Mouse (Mus musculus) midbrain, embryonic 11.5 days (tissue): ENCODE results near the gene Def6. TPM values are rescaled to one million over a fixed set of nuclear protein-coding genes. Genes with fewer than 3 reads are reported as not detected.

Source experiments
- ATAC-seq: fragments of 200-750 bp; cut with Nextera tagmentation; 2 replicates; pipeline ENCODE4 v1.8.0; 2017; ENCODE audit warnings: moderate TSS enrichment, moderate library complexity; ENCODE audit not compliant: low FRiP score
- DNase-seq: peaks from one replicate; pipeline ENCODE4 v3.0.0; 2015; ENCODE audit warnings: low spot score; ENCODE audit errors: missing footprints
- H3K27ac ChIP-seq: fragments of 300-500 bp; sonication (generic); 2 replicates; pipeline ENCODE4 v1.5.1; 2014; ENCODE audit warnings: low read depth, low read length
- H3K27me3 ChIP-seq: fragments of 300-500 bp; sonication (generic); 2 replicates; pipeline ENCODE4 v1.6.1; 2014; ENCODE audit warnings: mild to moderate bottlenecking, low read length, moderate library complexity, mixed read lengths; ENCODE audit not compliant: control insufficient read depth, insufficient read depth
- H3K36me3 ChIP-seq: fragments of 300-500 bp; sonication (generic); 2 replicates; pipeline ENCODE4 v1.6.1; 2014; ENCODE audit warnings: mild to moderate bottlenecking, low read length, moderate library complexity, mixed read lengths; ENCODE audit not compliant: control insufficient read depth, insufficient read depth
- H3K4me1 ChIP-seq: fragments of 300-500 bp; sonication (generic); 2 replicates; pipeline ENCODE4 v1.6.1; 2014; ENCODE audit warnings: low read length; ENCODE audit not compliant: control insufficient read depth, insufficient read depth
- H3K4me2 ChIP-seq: fragments of 300-500 bp; sonication (generic); 2 replicates; pipeline ENCODE4 v1.6.1; 2014; ENCODE audit warnings: mild to moderate bottlenecking, moderate library complexity
- H3K4me3 ChIP-seq: fragments of 300-500 bp; sonication (generic); 2 replicates; pipeline ENCODE4 v1.5.1; 2014; ENCODE audit warnings: low read depth, low read length
- H3K9ac ChIP-seq: fragments of 300-500 bp; sonication (generic); 2 replicates; pipeline ENCODE4 v1.6.1; 2014; ENCODE audit warnings: low read length
- H3K9me3 ChIP-seq: fragments of 300-500 bp; sonication (generic); 2 replicates; pipeline ENCODE4 v1.6.1; 2016; ENCODE audit warnings: low read length; ENCODE audit not compliant: control insufficient read depth
- WGBS: fragments of 180-500 bp; shearing (Covaris S2); extraction: QIAGEN DNeasy Blood & Tissue Kit; methylation state at CpG from one replicate; pipeline ENCODE4 v1.1.7; 2014; 5-methylcytosine and 5-hydroxymethylcytosine counted together
- polyA plus RNA-seq: library from polyadenylated mRNA; unstranded; fragments of >200 nt; fragmentation: Nextera tagmentation; extraction: Ambion mirVana; gene quantifications from 2 replicates; pipeline ENCODE4 v1.2.1, GENCODE M21; 2014

The Def6 gene
- polyA plus RNA-seq, 1 experiment from 2014 or later = 1.7 TPM

DNA sequence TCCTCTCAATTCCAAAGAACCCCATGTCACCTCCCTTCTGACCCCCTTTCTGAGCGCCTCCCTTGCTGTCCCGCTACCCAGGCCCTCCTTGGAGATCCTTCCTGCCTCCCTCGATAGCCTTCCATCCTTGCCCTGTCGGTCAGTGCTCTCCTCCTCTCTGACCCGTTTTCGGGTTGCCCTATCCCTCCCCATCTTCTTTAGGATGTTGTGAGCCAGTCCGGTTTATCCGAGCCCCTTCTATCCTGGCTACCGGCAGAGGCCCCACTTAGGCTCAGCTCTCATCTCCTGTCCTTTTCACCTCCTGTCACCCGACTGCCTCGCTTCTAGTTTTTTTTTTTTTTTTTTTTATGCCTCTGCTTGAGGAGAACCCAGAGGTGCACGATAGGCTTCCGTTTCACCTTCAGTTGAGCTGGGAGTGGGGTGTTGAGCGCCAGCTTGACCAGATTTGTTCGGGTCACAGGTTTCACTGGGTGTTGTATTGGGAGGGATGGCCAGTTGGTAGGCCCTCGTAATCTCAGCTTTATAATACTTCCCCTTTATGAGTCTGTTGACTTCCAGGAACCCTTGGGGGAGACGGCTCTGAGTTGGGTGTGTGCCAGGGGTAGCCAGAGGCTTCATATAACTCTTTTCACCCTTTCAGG lies 25.6 kb downstream of the Def6 start:
- Histone ChIP-seq H3K9ac (peak overlapping the region; percentile 79), H3K9me3 (no peaks in the 10 kb centered on the region), H3K27me3 (no peaks in the 10 kb centered on the region), H3K4me2 (peak overlapping the region; percentile 82), H3K27ac (no peak overlapping the region), H3K4me3 (peak overlapping the region; percentile 74), H3K4me1 (no peaks in the 10 kb centered on the region; the same call in 1 of the 2 replicates), H3K36me3 (no peaks in the 10 kb centered on the region)
- WGBS = 6% methylated on average over 17 of the region's 17 CpGs
- ATAC-seq = no peak
- DNase-seq = peak; percentile 93

DNA sequence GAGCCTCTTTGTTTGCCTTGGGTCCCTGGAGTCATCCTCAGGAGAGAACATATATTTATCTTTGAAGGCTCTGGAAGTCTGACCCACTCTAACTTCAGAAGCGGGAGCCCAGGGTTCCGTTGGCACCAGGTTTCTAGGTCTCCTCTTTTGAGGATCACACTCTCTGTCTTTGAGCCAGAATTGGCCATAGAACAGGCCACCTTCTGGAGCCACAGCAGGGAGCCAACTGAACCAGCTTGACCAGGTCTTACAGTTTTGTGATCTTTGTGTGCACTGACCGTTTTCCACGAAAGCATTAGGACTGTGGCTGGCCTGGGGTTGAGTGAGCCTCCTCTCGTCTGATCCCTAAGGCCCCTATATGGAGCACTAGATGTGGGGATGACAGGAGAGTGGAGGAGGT lies 27.1 kb downstream of the Def6 start:
- Histone ChIP-seq H3K27ac (no peak overlapping the region), H3K27me3 (no peaks in the 10 kb centered on the region), H3K4me1 (no peaks in the 10 kb centered on the region; the same call in 1 of the 2 replicates), H3K4me3 (no peak overlapping the region), H3K9me3 (no peaks in the 10 kb centered on the region), H3K4me2 (no peak overlapping the region), H3K36me3 (no peaks in the 10 kb centered on the region), H3K9ac (no peak overlapping the region)
- WGBS = 82% methylated on average over 5 of the region's 5 CpGs
- ATAC-seq = no peak
- DNase-seq = no peak

DNA sequence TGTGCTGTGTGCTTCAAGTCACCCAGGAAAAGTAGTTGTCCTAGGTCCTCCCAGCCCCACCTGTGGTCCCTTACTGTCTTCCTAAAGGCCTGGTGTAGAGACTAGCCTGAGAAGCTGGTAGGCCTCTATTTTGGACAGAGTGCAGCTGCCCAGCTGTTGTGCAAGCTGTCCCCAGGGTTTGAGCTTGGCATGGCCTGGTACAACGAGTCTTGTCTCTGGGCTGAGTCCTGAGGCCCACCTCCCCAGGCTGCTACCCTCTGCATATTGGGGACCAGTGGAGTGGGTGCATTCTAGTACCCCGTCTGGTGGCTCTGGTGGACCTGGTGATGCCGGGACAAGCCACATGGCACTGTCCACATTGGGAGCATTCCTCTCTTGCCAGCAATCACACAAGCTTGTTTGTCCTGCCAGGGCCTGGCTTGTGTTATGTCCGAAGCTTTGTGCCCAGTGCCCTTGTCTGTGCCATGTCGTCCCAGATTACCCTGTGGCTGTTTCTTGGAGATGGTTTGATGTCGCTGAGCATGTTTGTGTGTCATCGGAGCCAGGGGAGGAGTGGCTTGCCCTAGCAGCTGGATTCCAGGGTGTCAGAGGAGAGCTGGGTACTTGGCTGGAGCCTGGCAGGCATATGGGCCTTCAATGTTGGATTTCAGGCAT lies 28.5 kb downstream of the Def6 start:
- ATAC-seq (no peak), DNase-seq (no peak)
- H3K36me3 ChIP-seq = no peaks in the 10 kb centered on the region
- no peaks in the 10 kb centered on the region for H3K9me3 ChIP-seq
- H3K4me1 ChIP-seq = no peaks in the 10 kb centered on the region; the same call in 1 of the 2 replicates
- H3K27ac ChIP-seq = no peak overlapping the region
- H3K27me3 ChIP-seq = no peaks in the 10 kb centered on the region
- no peak overlapping the region for H3K9ac ChIP-seq
- no peak overlapping the region for H3K4me2 ChIP-seq
- 86% methylated on average over 7 of the region's 7 CpGs for WGBS
- no peak overlapping the region for H3K4me3 ChIP-seq

DNA sequence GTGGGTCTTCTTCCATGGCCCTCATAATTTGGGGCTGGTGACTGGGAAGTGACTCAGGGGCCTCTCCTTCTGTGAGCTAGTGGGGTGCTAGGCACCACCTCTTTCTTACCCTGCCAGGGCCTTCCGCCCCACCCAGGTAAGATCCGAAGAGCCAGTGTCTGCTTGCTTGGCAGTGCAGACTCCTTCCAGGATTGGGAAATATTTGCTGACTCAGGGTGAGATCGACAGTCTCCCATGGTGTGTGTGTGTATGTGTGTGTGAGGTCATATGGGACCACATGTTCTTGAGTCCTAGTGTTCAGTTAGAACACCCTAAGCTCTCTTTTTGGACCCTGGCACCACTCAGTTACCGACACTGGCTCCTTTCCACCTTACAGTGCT lies 29.0 kb downstream of the Def6 start:
- Histone ChIP-seq H3K9ac (no peak overlapping the region), H3K4me1 (no peaks in the 10 kb centered on the region; the same call in 1 of the 2 replicates), H3K27me3 (no peaks in the 10 kb centered on the region), H3K36me3 (no peaks in the 10 kb centered on the region), H3K4me3 (no peak overlapping the region), H3K4me2 (no peak overlapping the region), H3K27ac (no peak overlapping the region), H3K9me3 (no peaks in the 10 kb centered on the region)
- DNase-seq (no peak), ATAC-seq (no peak)
- WGBS = 86% methylated on average over 4 of the region's 4 CpGs

DNA sequence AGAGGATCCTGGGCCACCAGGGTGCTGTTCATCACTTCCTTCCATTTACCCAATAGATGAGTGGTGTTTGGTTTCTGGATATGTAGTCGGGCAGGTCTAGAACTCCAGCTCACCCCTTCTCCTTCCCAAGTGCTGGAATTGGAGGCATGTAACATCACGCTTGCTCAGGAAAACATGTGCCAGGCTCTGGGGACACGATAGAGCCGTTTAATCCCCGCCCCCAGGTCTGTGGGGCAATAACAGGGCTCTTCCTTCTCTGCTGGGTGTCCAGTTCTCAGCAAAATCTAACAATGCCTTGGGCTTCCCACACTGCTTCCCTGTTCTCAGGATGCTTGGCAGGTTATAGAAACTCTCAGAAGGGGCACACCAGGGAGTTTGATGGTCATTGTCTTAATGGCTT lies 29.8 kb downstream of the Def6 start:
- H3K27me3 ChIP-seq = no peaks in the 10 kb centered on the region

DNA sequence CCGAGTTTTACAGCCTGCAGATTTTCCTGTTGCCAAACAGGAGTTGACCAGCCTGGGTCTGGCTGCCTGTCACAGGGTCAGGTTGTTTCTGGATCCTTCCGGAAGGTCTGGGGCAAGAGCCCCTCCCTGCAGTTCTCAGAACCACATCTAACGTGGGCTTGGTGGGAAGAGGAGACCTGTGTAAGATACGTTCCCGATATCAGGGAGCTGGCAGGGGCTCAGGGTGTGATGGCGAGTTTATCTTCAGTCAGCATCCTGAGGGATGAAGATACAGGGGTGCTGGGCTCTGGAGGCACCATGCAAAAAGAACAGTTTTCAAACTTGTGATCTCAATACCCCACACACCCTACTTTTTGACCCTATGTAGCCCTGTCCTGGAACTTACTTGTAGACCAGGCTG lies 30.3 kb downstream of the Def6 start:
- Histone ChIP-seq H3K4me1 (no peaks in the 10 kb centered on the region; the same call in 1 of the 2 replicates), H3K4me2 (no peak overlapping the region), H3K27me3 (no peaks in the 10 kb centered on the region), H3K4me3 (no peak overlapping the region), H3K9ac (no peak overlapping the region), H3K27ac (no peak overlapping the region), H3K9me3 (no peaks in the 10 kb centered on the region), H3K36me3 (no peaks in the 10 kb centered on the region)
- DNase-seq = no peak
- 76% methylated on average over 6 of the region's 6 CpGs for WGBS
- ATAC-seq = no peak

More for the DNA sequence above, 29.8 kb downstream of the Def6 start:
- no peak for DNase-seq
- no peaks in the 10 kb centered on the region for H3K9me3 ChIP-seq
- H3K4me3 ChIP-seq = no peak overlapping the region
- no peak overlapping the region for H3K27ac ChIP-seq
- no peak for ATAC-seq
- no peaks in the 10 kb centered on the region; the same call in 1 of the 2 replicates for H3K4me1 ChIP-seq
- 63% methylated on average over 5 of the region's 5 CpGs for WGBS
- H3K36me3 ChIP-seq = no peaks in the 10 kb centered on the region
- H3K9ac ChIP-seq = no peak overlapping the region
- H3K4me2 ChIP-seq = no peak overlapping the region

DNA sequence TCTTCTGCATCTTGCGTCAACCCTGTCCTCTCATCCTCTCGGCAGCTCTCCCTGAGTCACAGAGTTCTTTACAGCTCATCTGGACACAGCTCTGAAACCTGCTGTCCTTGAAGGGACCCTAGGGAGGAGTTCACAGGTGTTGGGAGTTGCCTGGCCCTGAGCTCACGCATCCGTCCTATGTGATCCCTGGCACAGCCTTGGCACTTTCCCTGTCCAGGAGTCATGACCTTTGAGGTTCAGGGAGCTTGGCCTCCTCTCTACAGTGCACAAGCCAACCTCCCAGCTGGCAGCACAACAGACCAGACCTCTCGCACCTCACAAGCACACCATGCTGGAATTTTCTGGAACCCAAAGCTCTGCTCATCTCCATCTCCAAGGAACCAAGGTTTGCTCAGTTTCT lies 33.3 kb downstream of the Def6 start:
- DNase-seq = no peak
- no peak overlapping the region for H3K9ac ChIP-seq
- H3K36me3 ChIP-seq = no peaks in the 10 kb centered on the region

DNA sequence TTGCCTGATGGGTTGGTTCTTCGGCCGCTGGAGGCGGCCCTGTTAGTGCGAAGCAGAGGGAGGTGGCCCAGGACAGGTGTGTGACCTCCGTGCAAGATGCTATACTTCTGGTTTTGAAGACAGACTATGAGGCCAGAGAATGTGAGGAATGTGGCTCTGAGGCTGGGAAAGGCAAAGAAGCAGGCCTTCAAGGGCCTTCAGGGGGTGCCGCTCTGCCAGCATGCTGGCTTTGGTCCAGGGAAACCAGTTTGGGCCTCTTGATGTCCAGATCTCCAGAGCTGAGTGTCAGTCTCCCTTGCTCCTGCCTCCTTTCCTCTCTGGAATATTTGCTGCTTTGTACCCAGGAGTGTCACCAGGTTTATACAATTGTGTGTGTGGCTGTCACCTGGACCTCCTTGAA lies 34.7 kb downstream of the Def6 start:
- Histone ChIP-seq H3K27me3 (no peaks in the 10 kb centered on the region), H3K9me3 (no peaks in the 10 kb centered on the region), H3K27ac (no peak overlapping the region), H3K9ac (no peak overlapping the region), H3K4me2 (no peak overlapping the region), H3K4me3 (no peak overlapping the region), H3K4me1 (no peaks in the 10 kb centered on the region), H3K36me3 (no peaks in the 10 kb centered on the region)
- 85% methylated on average over 6 of the region's 6 CpGs for WGBS
- DNase-seq (no peak), ATAC-seq (no peak)

More for the DNA sequence above, 33.3 kb downstream of the Def6 start:
- no peaks in the 10 kb centered on the region for H3K4me1 ChIP-seq
- H3K4me3 ChIP-seq = no peak overlapping the region
- no peaks in the 10 kb centered on the region for H3K9me3 ChIP-seq
- WGBS = 88% methylated on average over 5 of the region's 5 CpGs
- no peak overlapping the region for H3K4me2 ChIP-seq
- no peak overlapping the region for H3K27ac ChIP-seq
- ATAC-seq = no peak
- no peaks in the 10 kb centered on the region for H3K27me3 ChIP-seq

DNA sequence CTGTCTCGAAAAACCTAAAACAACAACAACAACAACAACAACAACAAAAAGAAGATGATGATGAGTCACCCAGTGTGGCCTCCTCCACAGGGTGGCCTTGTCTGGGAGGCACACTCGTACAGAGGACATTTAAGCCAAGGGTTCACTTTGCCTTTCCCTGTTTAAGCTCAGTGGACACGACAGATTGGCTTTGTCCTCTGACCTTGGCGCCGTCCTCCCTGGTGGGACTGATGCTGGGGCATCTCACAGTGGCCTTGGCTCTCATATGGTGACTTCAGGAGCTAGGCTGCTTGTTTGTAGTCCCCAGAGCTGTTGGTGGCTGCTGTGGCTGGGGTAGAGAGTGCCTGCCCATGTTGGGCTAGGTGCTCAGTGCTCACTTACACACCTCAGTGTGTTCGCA lies 36.6 kb downstream of the Def6 start:
- no peak overlapping the region for H3K27ac ChIP-seq
- 85% methylated on average over 6 of the region's 6 CpGs for WGBS

More for the DNA sequence above, 36.6 kb downstream of the Def6 start:
- no peak for ATAC-seq
- H3K4me1 ChIP-seq = no peaks in the 10 kb centered on the region
- no peaks in the 10 kb centered on the region for H3K9me3 ChIP-seq
- no peak for DNase-seq
- no peak overlapping the region for H3K4me2 ChIP-seq
- no peak overlapping the region for H3K4me3 ChIP-seq
- no peak overlapping the region for H3K9ac ChIP-seq
- no peaks in the 10 kb centered on the region for H3K36me3 ChIP-seq
- H3K27me3 ChIP-seq = no peaks in the 10 kb centered on the region
